Mouse (Mus musculus) left cerebral cortex, postnatal 4 days (tissue): ENCODE data around the gene Gm45021. TPM values are rescaled to one million over a fixed set of nuclear protein-coding genes. Genes with fewer than 3 reads are reported as not detected.
"Not testable (repeated sequence)": the region's sequence is repeated elsewhere in the genome, so short reads cannot be mapped to it uniquely, and the experiment has no call there.

Source experiments
- DNase-seq: peaks from one replicate; pipeline ENCODE4 v3.0.0-alpha.2; 2022
- intact Hi-C: fragments of 180-260 bp; cut with DNase I; formaldehyde crosslinking; loops from one replicate; pipeline ENCODE4 v1.15.1; 2025
- total RNA-seq, 2 experiments: library from RNA; stranded (reverse); gene quantifications; 2 replicates each; pipeline ENCODE4 v1.2.3; 2021

Gm45021 gene
- total RNA-seq, 2 experiments from 2014 or later: not detected

- intact Hi-C loops: no loop called here
- no peak for DNase-seq
These were observed 20.1 kb downstream of the Gm45021 start for GRCm38 (mm10) chr6:48609512-48609911.

- no peak for DNase-seq
- intact Hi-C loops: no loop called here
These were observed 21.2 kb downstream of the Gm45021 start for GRCm38 (mm10) chr6:48610657-48611056.

GRCm38 (mm10) chr6:48613464-48613863, 24.1 kb downstream of the Gm45021 start:
- intact Hi-C loops: no loop called here
- DNase-seq: no peak

GRCm38 (mm10) chr6:48614756-48615155, 25.3 kb downstream of the Gm45021 start:
- no peak for DNase-seq
- intact Hi-C loops: no loop called here

- no peak for DNase-seq
- intact Hi-C loops: no loop called here
These were observed 30.6 kb downstream of the Gm45021 start for GRCm38 (mm10) chr6:48620031-48620430.

- intact Hi-C loops: not testable (repeated sequence)
These were observed 32.9 kb downstream of the Gm45021 start for GRCm38 (mm10) chr6:48622186-48622843.

GRCm38 (mm10) chr6:48623460-48623859, 34.0 kb downstream of the Gm45021 start:
- no peak for DNase-seq
- intact Hi-C loops: no loop called here

More at GRCm38 (mm10) chr6:48622186-48622843, 32.9 kb downstream of the Gm45021 start:
- not testable (repeated sequence) for DNase-seq

- intact Hi-C loops: no loop called here
- DNase-seq: no peak
These were observed 37.1 kb downstream of the Gm45021 start, which contains the start of gene AI854703 for GRCm38 (mm10) chr6:48626464-48626863. Gene AI854703, plus strand, starts transcription at chr6:48626764.

- DNase-seq: peak; percentile 44
- intact Hi-C loops: no loop called here
These were observed 37.6 kb downstream of the Gm45021 start for GRCm38 (mm10) chr6:48626984-48627383.

- DNase-seq: no peak
- intact Hi-C loops: no loop called here
These were observed 38.1 kb downstream of the Gm45021 start for GRCm38 (mm10) chr6:48627511-48627924.

GRCm38 (mm10) chr6:48628377-48628776, 39.0 kb downstream of the Gm45021 start:
- intact Hi-C loops: no loop called here
- DNase-seq: no peak

GRCm38 (mm10) chr6:48628808-48629660, 39.6 kb downstream of the Gm45021 start:
- intact Hi-C loops: no loop called here
- DNase-seq: peak; percentile 22

GRCm38 (mm10) chr6:48629661-48630034, 40.2 kb downstream of the Gm45021 start:
- intact Hi-C loops: no loop called here
- no peak for DNase-seq

- intact Hi-C loops: no loop called here
- DNase-seq: no peak
These were observed 41.4 kb downstream of the Gm45021 start for GRCm38 (mm10) chr6:48630831-48631230.

- intact Hi-C loops: no loop called here
- no peak for DNase-seq
These were observed 45.7 kb downstream of the Gm45021 start for GRCm38 (mm10) chr6:48635105-48635504.

GRCm38 (mm10) chr6:48636515-48636914, 47.1 kb downstream of the Gm45021 start:
- DNase-seq: no peak
- intact Hi-C loops: no loop called here

GRCm38 (mm10) chr6:48637811-48638500, 48.5 kb downstream of the Gm45021 start:
- intact Hi-C loops: no loop called here

GRCm38 (mm10) chr6:48638553-48638952, 49.1 kb downstream of the Gm45021 start:
- intact Hi-C loops: no loop called here
- no peak for DNase-seq

More at GRCm38 (mm10) chr6:48637811-48638500, 48.5 kb downstream of the Gm45021 start:
- no peak for DNase-seq

- intact Hi-C loops: loop anchor here (5.0 to 10.0 kb wide), 3 partner anchors 59 to 464 kb away; no protein-coding TSS in a partner anchor
- DNase-seq: no peak
These were observed 52.0 kb downstream of the Gm45021 start for GRCm38 (mm10) chr6:48641391-48641790.

- intact Hi-C loops: loop anchor here (5.0 to 10.0 kb wide), 3 partner anchors 61 to 466 kb away; no protein-coding TSS in a partner anchor
- DNase-seq: peak; percentile 34
These were observed 53.4 kb downstream of the Gm45021 start for GRCm38 (mm10) chr6:48642764-48643292.
